Mouse (Mus musculus): ENCODE data around the gene Fez1. TPM values are rescaled to one million over a fixed set of nuclear protein-coding genes. Genes with fewer than 3 reads are reported as not detected.
A peak's percentile ranks its signal among the peaks of the same experiment; 100 is the strongest.

Gene Fez1
- polyA plus RNA-seq, 1 experiment from 2014 or later, result 2.5 TPM

DNA sequence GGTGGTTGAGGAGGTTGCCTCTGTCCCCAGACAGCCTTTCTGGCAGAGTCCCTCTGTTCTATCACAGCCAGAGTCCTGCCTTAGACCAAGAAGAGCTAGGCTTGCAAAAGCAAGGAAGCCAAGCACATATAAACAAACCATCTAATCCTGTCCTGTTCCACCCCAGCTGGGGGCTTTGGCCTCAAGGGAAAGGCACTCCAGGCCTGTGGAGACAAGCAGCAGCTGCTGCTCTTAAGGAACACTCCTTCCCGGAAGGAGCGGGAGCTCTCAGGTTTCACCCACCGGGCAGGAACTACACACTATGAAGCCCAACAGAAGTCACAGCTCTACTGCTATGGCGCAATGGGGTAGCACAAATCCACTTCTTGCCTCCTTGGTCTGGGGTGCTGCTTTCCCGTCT, 95.3 kb downstream of the Fez1 start:
- no peak overlapping the region for H3K9ac ChIP-seq (ENCODE audit: low read depth, low read length)
- peak overlapping the region; percentile 33 for H3K4me2 ChIP-seq (ENCODE audit: low read length)
- no peaks in the 10 kb centered on the region for H3K9me3 ChIP-seq (replicated peaks; ENCODE audit: low read length)
- no peak for TF ChIP-seq CTCF (IDR thresholded peaks at IDR 0.05; ENCODE audit: low read depth)
- peak; percentile 75 for ATAC-seq (replicated peaks; ENCODE audit: low FRiP score, low read depth)
- H3K27ac ChIP-seq, result peak overlapping the region; percentile 47; the same call in 1 of the 2 replicates
- WGBS, result 21% methylated on average over 5 of the region's 5 CpGs
- no peak overlapping the region for H3K4me3 ChIP-seq (replicated peaks; ENCODE audit: low read depth, low read length)
- H3K27me3 ChIP-seq (ENCODE audit: insufficient read depth, low read length), result no peaks in the 10 kb centered on the region
- H3K36me3 ChIP-seq (ENCODE audit: insufficient read depth, low read length), result no peaks in the 10 kb centered on the region
- DNase-seq (ENCODE audit: low spot score), result peak; percentile 79
- H3K4me1 ChIP-seq (replicated peaks; ENCODE audit: insufficient read depth, low read length), result 0 out of 2 replicates have a peak, but pooled peaks cover 5% of the 10 kb centered on the region

DNA sequence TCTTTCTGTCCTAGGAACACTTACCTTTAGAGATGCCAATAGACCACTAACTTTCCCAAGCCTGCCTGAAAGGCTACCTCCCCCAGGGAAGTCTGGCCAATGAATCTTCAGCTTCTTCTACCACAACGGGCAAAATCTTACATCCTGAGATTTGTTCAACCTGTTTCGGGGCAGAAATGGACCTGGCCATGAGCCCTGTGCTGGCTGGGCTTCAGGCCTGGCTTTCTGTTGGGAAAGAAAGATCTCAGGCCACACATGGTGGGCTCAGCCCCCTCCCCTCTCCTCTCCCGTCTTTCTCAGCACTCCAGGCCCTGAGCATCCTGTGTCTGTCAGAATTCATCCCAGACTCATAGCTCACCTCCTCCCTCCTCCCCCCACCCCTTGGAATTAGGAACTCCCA, 96.9 kb downstream of the Fez1 start:
- Histone ChIP-seq H3K27ac (no peak overlapping the region), H3K4me2 (ENCODE audit: low read length) (no peak overlapping the region), H3K4me3 (replicated peaks; ENCODE audit: low read depth, low read length) (no peak overlapping the region), H3K36me3 (ENCODE audit: insufficient read depth, low read length) (no peaks in the 10 kb centered on the region), H3K27me3 (ENCODE audit: insufficient read depth, low read length) (no peaks in the 10 kb centered on the region), H3K9ac (ENCODE audit: low read depth, low read length) (no peak overlapping the region), H3K4me1 (replicated peaks; ENCODE audit: insufficient read depth, low read length) (0 out of 2 replicates have a peak, but pooled peaks cover 5% of the 10 kb centered on the region), H3K9me3 (replicated peaks; ENCODE audit: low read length) (no peaks in the 10 kb centered on the region)
- 63% methylated on average over 3 of the region's 3 CpGs for WGBS
- ATAC-seq (replicated peaks; ENCODE audit: low FRiP score, low read depth), result no peak
- no peak for TF ChIP-seq CTCF (IDR thresholded peaks at IDR 0.05; ENCODE audit: low read depth)
- DNase-seq (ENCODE audit: low spot score), result no peak

DNA sequence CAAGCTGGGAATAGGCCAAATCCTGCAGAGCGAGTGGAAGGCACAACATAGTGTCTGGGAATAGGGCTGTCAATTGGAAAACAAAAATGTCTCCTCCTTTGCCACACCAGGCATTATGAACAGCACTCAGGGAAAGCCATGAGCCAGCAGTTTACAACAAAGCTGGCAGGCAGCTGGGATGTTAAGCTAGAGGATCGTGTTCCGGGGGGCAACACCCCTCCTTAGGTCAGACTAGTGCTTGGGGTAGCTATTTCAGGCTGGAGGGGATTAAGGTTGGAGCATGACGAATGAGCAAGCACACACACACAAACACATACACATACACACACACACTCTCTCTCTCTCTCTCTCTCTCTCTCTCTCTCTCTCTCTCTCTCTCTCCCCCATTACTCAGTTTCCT, 97.8 kb downstream of the Fez1 start:
- no peak overlapping the region for H3K27ac ChIP-seq

DNA sequence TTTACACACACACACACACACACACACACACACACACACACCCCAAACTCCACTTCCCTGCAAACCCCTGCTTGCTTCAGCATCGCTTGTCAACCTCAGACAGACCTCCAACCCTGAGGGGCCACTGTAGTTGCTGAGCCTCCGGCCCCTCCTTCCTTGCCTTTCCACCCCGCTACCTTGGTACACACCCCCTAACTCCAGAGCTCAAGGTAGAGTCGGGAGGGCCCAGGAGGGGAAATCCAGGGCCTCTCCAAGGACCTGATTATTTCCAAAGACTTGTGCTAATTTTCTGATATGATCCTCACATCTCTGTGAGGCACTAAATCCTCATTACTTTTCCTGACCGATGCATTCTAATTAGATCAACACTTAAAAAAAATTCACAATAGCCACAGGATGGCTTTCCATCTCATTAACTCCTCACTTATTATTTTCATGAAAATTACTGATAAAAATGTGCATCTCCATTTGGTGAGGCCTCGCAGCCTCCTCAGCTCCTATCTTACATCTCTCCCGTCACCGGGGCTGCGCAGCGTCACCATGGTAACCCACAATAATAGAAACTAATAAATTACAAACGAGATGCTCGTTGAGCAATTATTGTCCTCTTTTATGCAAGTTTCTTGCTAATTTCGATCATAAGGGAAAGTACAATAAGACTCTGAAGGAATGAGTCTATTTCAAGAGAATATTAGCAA, 100.2 kb downstream of the Fez1 start:
- DNase-seq (ENCODE audit: low spot score) (no peak), ATAC-seq (replicated peaks; ENCODE audit: low FRiP score, low read depth) (no peak)
- WGBS, result 64% methylated on average over 13 of the region's 13 CpGs
- H3K36me3 ChIP-seq (ENCODE audit: insufficient read depth, low read length), result no peaks in the 10 kb centered on the region
- no peak overlapping the region for H3K4me3 ChIP-seq (replicated peaks; ENCODE audit: low read depth, low read length)
- no peaks in the 10 kb centered on the region for H3K4me1 ChIP-seq (replicated peaks; ENCODE audit: insufficient read depth, low read length)
- H3K9ac ChIP-seq (ENCODE audit: low read depth, low read length), result no peak overlapping the region
- TF ChIP-seq CTCF (IDR thresholded peaks at IDR 0.05; ENCODE audit: low read depth), result no peak
- H3K27me3 ChIP-seq (ENCODE audit: insufficient read depth, low read length), result no peaks in the 10 kb centered on the region
- no peaks in the 10 kb centered on the region for H3K9me3 ChIP-seq (replicated peaks; ENCODE audit: low read length)
- no peak overlapping the region for H3K27ac ChIP-seq
- H3K4me2 ChIP-seq (ENCODE audit: low read length), result no peak overlapping the region

More for the DNA sequence above, 97.8 kb downstream of the Fez1 start:
- ATAC-seq (replicated peaks; ENCODE audit: low FRiP score, low read depth) (no peak), DNase-seq (ENCODE audit: low spot score) (no peak)
- no peak overlapping the region for H3K9ac ChIP-seq (ENCODE audit: low read depth, low read length)
- H3K36me3 ChIP-seq (ENCODE audit: insufficient read depth, low read length), result no peaks in the 10 kb centered on the region
- no peaks in the 10 kb centered on the region for H3K27me3 ChIP-seq (ENCODE audit: insufficient read depth, low read length)
- no peak for TF ChIP-seq CTCF (IDR thresholded peaks at IDR 0.05; ENCODE audit: low read depth)
- no peak overlapping the region for H3K4me2 ChIP-seq (ENCODE audit: low read length)
- H3K4me3 ChIP-seq (replicated peaks; ENCODE audit: low read depth, low read length), result no peak overlapping the region
- H3K9me3 ChIP-seq (replicated peaks; ENCODE audit: low read length), result no peaks in the 10 kb centered on the region
- H3K4me1 ChIP-seq (replicated peaks; ENCODE audit: insufficient read depth, low read length), result 0 out of 2 replicates have a peak, but pooled peaks cover 5% of the 10 kb centered on the region
- WGBS, result 47% methylated on average over 4 of the region's 4 CpGs

DNA sequence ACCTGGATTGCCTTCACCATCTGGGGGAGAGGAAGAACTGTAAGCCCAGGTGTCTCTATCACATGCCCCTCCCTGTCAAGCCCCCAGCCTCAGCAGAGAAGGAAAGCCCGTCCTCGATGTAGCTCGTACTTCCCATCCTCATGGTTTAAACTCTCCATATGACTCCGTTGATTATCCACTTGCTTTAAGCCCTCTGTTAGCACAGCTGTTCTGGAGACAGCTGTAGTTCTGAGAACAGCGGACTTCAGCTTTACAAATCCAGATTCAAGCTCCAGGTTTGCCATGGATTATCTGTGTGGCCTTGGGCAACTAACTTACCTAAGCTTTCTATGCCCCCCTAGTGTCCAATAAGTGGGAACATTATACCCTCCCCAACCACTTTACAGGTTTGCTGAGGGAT, 102.1 kb downstream of the Fez1 start:
- no peak overlapping the region for H3K4me3 ChIP-seq (replicated peaks; ENCODE audit: low read depth, low read length)
- no peak overlapping the region for H3K4me2 ChIP-seq (ENCODE audit: low read length)
- DNase-seq (ENCODE audit: low spot score), result no peak
- H3K27me3 ChIP-seq (ENCODE audit: insufficient read depth, low read length), result no peaks in the 10 kb centered on the region
- no peaks in the 10 kb centered on the region for H3K4me1 ChIP-seq (replicated peaks; ENCODE audit: insufficient read depth, low read length)
- 90% methylated on average over 5 of the region's 5 CpGs for WGBS
- no peak for ATAC-seq (replicated peaks; ENCODE audit: low FRiP score, low read depth)
- no peak overlapping the region for H3K27ac ChIP-seq
- TF ChIP-seq CTCF (IDR thresholded peaks at IDR 0.05; ENCODE audit: low read depth), result no peak
- H3K9me3 ChIP-seq (replicated peaks; ENCODE audit: low read length), result no peaks in the 10 kb centered on the region
- H3K36me3 ChIP-seq (ENCODE audit: insufficient read depth, low read length), result no peaks in the 10 kb centered on the region
- no peak overlapping the region for H3K9ac ChIP-seq (ENCODE audit: low read depth, low read length)

Other genes with a start within 250 kb of the Fez1 start
- gene Gm17689, start 239.2 kb upstream of the Fez1 start, polyA plus RNA-seq (2015; fragmentation: Nextera tagmentation; extraction: Ambion mirVana), result not detected in 2 replicates
- not detected in 2 replicates for gene A630095E13Rik, start 178.5 kb upstream of the Fez1 start, polyA plus RNA-seq (2015; fragmentation: Nextera tagmentation; extraction: Ambion mirVana)
- not detected in 2 replicates for gene Acrv1, start 128.6 kb upstream of the Fez1 start, polyA plus RNA-seq (2015; fragmentation: Nextera tagmentation; extraction: Ambion mirVana)
- 19.2 and 23.5 TPM in 2 replicates for gene Chek1, start 94.8 kb upstream of the Fez1 start, polyA plus RNA-seq (2015; fragmentation: Nextera tagmentation; extraction: Ambion mirVana)
- gene Stt3a, start 54.2 kb upstream of the Fez1 start, polyA plus RNA-seq (2015; fragmentation: Nextera tagmentation; extraction: Ambion mirVana), result 184 and 224 TPM in 2 replicates
- gene Ei24, start 24.5 kb upstream of the Fez1 start, polyA plus RNA-seq (2015; fragmentation: Nextera tagmentation; extraction: Ambion mirVana), result 111 and 115 TPM in 2 replicates